Mouse (Mus musculus) MEL (cell line): ENCODE data around the gene Peg10. TPM values are rescaled to one million over a fixed set of nuclear protein-coding genes. Genes with fewer than 3 reads are reported as not detected.

Experiments used
- DNase-seq: peaks from one replicate; pipeline ENCODE4 v3.0.0; 2011; ENCODE audit warnings: low read depth, low spot score
- H3K27ac ChIP-seq: 2 replicates; pipeline ENCODE4 v1.5.1; 2012; ENCODE audit warnings: low read depth, mild to moderate bottlenecking, control low read depth, low read length, moderate library complexity; ENCODE audit not compliant: control insufficient read depth
- H3K27me3 ChIP-seq, 2 experiments: fragments of 150-350 bp in 1 of 2; sonication (generic) in 1 of 2; 2 replicates each; pipeline ENCODE4 v1.6.1; 2012; ENCODE audit warnings: low read length in 2 of 2, mild to moderate bottlenecking in 2 of 2, improper control_type of control experiment in 1 of 2, moderate library complexity in 1 of 2; ENCODE audit not compliant: insufficient read depth in 2 of 2, control insufficient read depth in 1 of 2
- H3K36me3 ChIP-seq, 2 experiments: 2 replicates each; pipeline ENCODE4 v1.6.1; 2012 to 2014; ENCODE audit warnings: low read length in 2 of 2, improper control_type of control experiment in 1 of 2, inconsistent platforms in 1 of 2, mild to moderate bottlenecking in 1 of 2; ENCODE audit not compliant: insufficient read depth in 2 of 2, control insufficient read depth in 1 of 2
- H3K4me1 ChIP-seq, 2 experiments: fragments of 150-350 bp in 1 of 2; sonication (generic) in 1 of 2; 2 replicates each; pipeline ENCODE4 v1.6.1; 2012; ENCODE audit warnings: low read length in 2 of 2, improper control_type of control experiment in 1 of 2, mild to moderate bottlenecking in 1 of 2; ENCODE audit not compliant: insufficient read depth in 2 of 2, control insufficient read depth in 1 of 2
- H3K4me3 ChIP-seq, 2 experiments: fragments of 150-350 bp in 1 of 2; sonication (generic) in 1 of 2; 2 replicates each; pipeline ENCODE4 v1.5.1; 2012; ENCODE audit warnings: low read depth in 2 of 2, low read length in 2 of 2, mild to moderate bottlenecking in 2 of 2, moderate library complexity in 2 of 2, control low read depth in 1 of 2, improper control_type of control experiment in 1 of 2; ENCODE audit not compliant: control insufficient read depth in 1 of 2, insufficient read depth in 1 of 2
- H3K79me2 ChIP-seq: 2 replicates; pipeline ENCODE4 v1.6.1; 2012; ENCODE audit warnings: mild to moderate bottlenecking, low read length, moderate library complexity; ENCODE audit not compliant: control insufficient read depth, poor library complexity, insufficient read depth
- H3K9ac ChIP-seq: 2 replicates; pipeline ENCODE4 v1.6.1; 2012; ENCODE audit warnings: low read depth, mild to moderate bottlenecking, control low read depth, low read length, moderate library complexity; ENCODE audit not compliant: control insufficient read depth, poor library complexity, severe bottlenecking
- H3K9me3 ChIP-seq: fragments of 150-350 bp; sonication (generic); replicated peaks from 2 replicates; pipeline ENCODE4 v1.6.1; 2012; ENCODE audit warnings: mild to moderate bottlenecking, low read length, improper control_type of control experiment, moderate library complexity; ENCODE audit not compliant: insufficient read depth
- CHD2 ChIP-seq: IDR thresholded peaks from 2 replicates; pipeline ENCODE4 v1.6.1; 2011; ENCODE audit warnings: low read length, improper control_type of control experiment
- ELF1 ChIP-seq: IDR thresholded peaks from 2 replicates; pipeline ENCODE4 v1.6.1; 2014; ENCODE audit warnings: low read depth, mild to moderate bottlenecking, inconsistent platforms, low read length, improper control_type of control experiment, moderate library complexity
- EP300 ChIP-seq, 2 experiments: IDR thresholded peaks; 2 replicates each; pipeline ENCODE4 v1.6.1; 2011; ENCODE audit warnings: improper control_type of control experiment in 2 of 2, low read length in 2 of 2, low read depth in 1 of 2, mild to moderate bottlenecking in 1 of 2
- ETS1 ChIP-seq: IDR thresholded peaks from 2 replicates; pipeline ENCODE4 v1.6.1; 2012; ENCODE audit warnings: low read depth, mild to moderate bottlenecking, inconsistent platforms, low read length, improper control_type of control experiment, moderate library complexity
- GATA1 ChIP-seq: IDR thresholded peaks from 2 replicates; pipeline ENCODE4 v1.6.1; 2011; ENCODE audit warnings: low read depth, low read length, improper control_type of control experiment
- JUND ChIP-seq: IDR thresholded peaks from 2 replicates; pipeline ENCODE4 v1.6.1; 2011; ENCODE audit warnings: low read depth, mild to moderate bottlenecking, improper control_type of control experiment, low read length
- KAT2A ChIP-seq: conservative IDR thresholded peaks from 2 replicates; pipeline ENCODE4 v1.6.1; 2012; ENCODE audit warnings: low read depth, low read length, improper control_type of control experiment, inconsistent platforms
- MAX ChIP-seq: IDR thresholded peaks from 2 replicates; pipeline ENCODE4 v1.6.1; 2011; ENCODE audit warnings: low read length, improper control_type of control experiment
- MYC ChIP-seq: IDR thresholded peaks from 2 replicates; pipeline ENCODE4 v1.6.1; 2011; ENCODE audit warnings: low read depth, mild to moderate bottlenecking, low read length, improper control_type of control experiment, moderate library complexity
- NRF1 ChIP-seq: IDR thresholded peaks from 2 replicates; pipeline ENCODE4 v1.6.1; 2014; ENCODE audit warnings: low read depth, mild to moderate bottlenecking, inconsistent platforms, low read length, improper control_type of control experiment, moderate library complexity; ENCODE audit not compliant: poor library complexity, insufficient read depth, severe bottlenecking
- POLR2AphosphoS2 ChIP-seq: IDR thresholded peaks from 2 replicates; pipeline ENCODE4 v1.6.1; 2011; ENCODE audit warnings: low read length, improper control_type of control experiment
- POLR2AphosphoS5 ChIP-seq: IDR thresholded peaks from 2 replicates; pipeline ENCODE4 v1.6.1; 2012; ENCODE audit warnings: low read depth, borderline replicate concordance, mild to moderate bottlenecking, inconsistent platforms, low read length, moderate library complexity, mixed read lengths
- SMC3 ChIP-seq: IDR thresholded peaks from 2 replicates; pipeline ENCODE4 v1.6.1; 2011; ENCODE audit warnings: low read depth, low read length, improper control_type of control experiment
- TCF12 ChIP-seq: IDR thresholded peaks from 2 replicates; pipeline ENCODE4 v1.6.1; 2014; ENCODE audit warnings: low read depth, mild to moderate bottlenecking, inconsistent platforms, low read length, improper control_type of control experiment, moderate library complexity
- UBTF ChIP-seq: IDR thresholded peaks from 2 replicates; pipeline ENCODE4 v1.6.1; 2012; ENCODE audit warnings: low read depth, mild to moderate bottlenecking, inconsistent platforms, low read length, improper control_type of control experiment, moderate library complexity, borderline replicate concordance; ENCODE audit not compliant: insufficient read depth
- USF2 ChIP-seq, 2 experiments: IDR thresholded peaks; 2 replicates each; pipeline ENCODE4 v1.6.1; 2011 to 2012; ENCODE audit warnings: improper control_type of control experiment in 2 of 2, low read length in 2 of 2, borderline replicate concordance in 1 of 2, inconsistent platforms in 1 of 2, low read depth in 1 of 2, mild to moderate bottlenecking in 1 of 2; ENCODE audit not compliant: insufficient read depth in 1 of 2
- ZC3H11A ChIP-seq: IDR thresholded peaks from 2 replicates; pipeline ENCODE4 v1.6.1; 2012; ENCODE audit warnings: low read depth, mild to moderate bottlenecking, inconsistent platforms, low read length, improper control_type of control experiment
- ZNF384 ChIP-seq: IDR thresholded peaks from 2 replicates; pipeline ENCODE4 v1.6.1; 2012; ENCODE audit warnings: low read depth, mild to moderate bottlenecking, inconsistent platforms, low read length, improper control_type of control experiment
- polyA plus RNA-seq, 2 experiments: library from polyadenylated mRNA; stranded (reverse) in 1 of 2; unstranded in 1 of 2; fragments of >175 nt in 1 of 2; fragments of >200 nt in 1 of 2; gene quantifications; 2 replicates each; pipeline versions ENCODE4 v1.2.1 to v1.2.4; 2012; ENCODE audit warnings: low replicate concordance in 2 of 2, low read depth in 1 of 2; ENCODE audit not compliant: insufficient read length in 2 of 2, insufficient read depth in 1 of 2, missing spikeins in 1 of 2
- total RNA-seq: library from RNA; depleted of rRNA; stranded (reverse); fragments of 300-350 nt; gene quantifications from 2 replicates; pipeline ENCODE4 v1.2.3, GENCODE M21; 2012; rRNA removed

Gene Peg10
- total RNA-seq: not detected in 2 replicates
- polyA plus RNA-seq: not detected

DNA sequence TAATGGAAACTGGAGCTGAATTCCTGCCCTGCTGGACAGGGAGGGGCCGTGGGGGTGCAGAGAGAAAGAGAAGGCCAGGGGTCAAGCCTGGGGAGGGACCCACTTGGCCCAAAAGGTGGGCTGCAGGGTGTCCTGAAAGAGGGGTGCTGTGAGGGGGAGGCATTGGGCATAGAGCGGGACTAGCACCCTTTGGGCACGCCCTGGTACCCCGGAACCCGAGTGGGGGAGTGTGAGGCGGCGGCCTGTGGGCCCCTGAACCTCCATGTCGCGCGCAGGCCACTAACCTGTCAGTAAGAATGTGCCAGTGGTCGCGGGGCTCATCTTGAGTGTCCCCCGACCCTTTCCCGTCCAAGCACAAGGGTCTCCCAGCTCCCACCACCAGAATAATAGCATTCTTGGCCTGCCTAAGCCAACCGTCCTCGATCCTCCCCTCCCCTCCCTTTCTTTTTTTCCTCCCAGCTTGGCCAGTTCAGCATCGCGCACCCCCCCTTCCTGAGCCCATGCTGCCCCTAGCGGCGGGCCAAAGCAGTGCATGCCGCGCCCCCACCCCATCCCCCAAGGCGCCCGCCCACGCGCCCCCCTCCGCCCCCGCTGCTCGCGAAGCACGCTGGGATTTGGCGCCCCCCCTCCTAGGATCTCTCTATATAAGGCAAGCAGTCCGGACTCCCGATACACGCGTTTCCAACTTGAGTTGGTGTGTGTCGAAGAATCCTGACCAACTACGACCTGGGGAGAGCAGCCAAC is at the start of gene Peg10, which contains the start of gene Sgce:
Peg10 (plus strand) TSS at position 611 of the 744 bp plus-strand sequence.
Sgce (minus strand) TSS at position 512 of the 744 bp plus-strand sequence.
- no peak for DNase-seq
- Histone ChIP-seq H3K36me3 (no peaks in the 10 kb centered on the region), H3K9ac (no peak within 1 kb of the TSS), H3K79me2 (no peaks in the 10 kb centered on the region), H3K27me3 (peaks cover 0 to 4% of the 10 kb centered on the region in 2 experiments; a peak in 3 of 4 replicates), H3K4me3 (no peak within 1 kb of the TSS), H3K27ac (no peak within 1 kb of the TSS), H3K9me3 (no peaks in the 10 kb centered on the region), H3K4me1 (no peaks in the 10 kb centered on the region)
- no peak for TF ChIP-seq ZNF384
- no peak for TF ChIP-seq POLR2AphosphoS2
- no peak for TF ChIP-seq POLR2AphosphoS5
- TF ChIP-seq ELF1: no peak
- TF ChIP-seq USF2 (IDR thresholded peaks at IDR 0.05; ENCODE audit: borderline replicate concordance in 1 of 2, insufficient read depth in 1 of 2, low read depth in 1 of 2, low read length in 2 of 2): no peak
- no peak for TF ChIP-seq KAT2A
- TF ChIP-seq UBTF: no peak
- no peak for TF ChIP-seq MAX
- no peak for TF ChIP-seq JUND

- TF ChIP-seq GATA1: no peak
- TF ChIP-seq MYC: no peak
- no peak for TF ChIP-seq ZC3H11A
- no peak for TF ChIP-seq EP300 (IDR thresholded peaks at IDR 0.05; ENCODE audit: low read depth in 1 of 2, low read length in 2 of 2)
- TF ChIP-seq ETS1: no peak
- no peak for TF ChIP-seq TCF12
- TF ChIP-seq NRF1: no peak
- TF ChIP-seq CHD2: no peak
- no peak for TF ChIP-seq ELF1
- TF ChIP-seq SMC3: no peak
- Histone ChIP-seq H3K36me3 (no peaks in the 10 kb centered on the region), H3K27ac (no peak overlapping the region), H3K4me3 (no peak overlapping the region), H3K9ac (no peak overlapping the region), H3K4me1 (no peaks in the 10 kb centered on the region), H3K9me3 (no peaks in the 10 kb centered on the region), H3K27me3 (peaks cover 4 to 9% of the 10 kb centered on the region in 2 experiments), H3K79me2 (no peaks in the 10 kb centered on the region)
- no peak for DNase-seq
Measured at GRCm38 (mm10) chr6:4701641-4702040, 45.5 kb upstream of the Peg10 start.
